Mouse (Mus musculus): ENCODE measurements around the gene Tsc22d3.

DNA sequence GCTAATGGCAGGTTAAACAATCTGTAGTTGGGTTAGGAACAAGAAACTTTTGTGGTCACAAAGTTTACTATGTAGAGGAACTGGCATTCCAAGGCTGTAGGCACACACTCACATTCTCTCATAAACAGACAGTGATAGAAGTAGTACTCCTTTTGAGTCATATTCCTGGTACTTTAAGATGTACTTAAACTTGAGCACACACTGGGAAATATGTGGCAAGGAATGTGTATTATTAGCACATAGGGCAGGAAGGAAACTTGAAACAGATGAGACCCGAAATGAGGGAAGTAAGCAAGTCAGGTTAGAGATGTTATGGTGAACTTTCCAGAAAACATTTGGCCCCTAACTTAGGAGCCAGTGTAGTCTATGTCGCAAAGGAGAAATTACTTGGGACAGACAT, 34.7 kb downstream of the Tsc22d3 start:
- TF ChIP-seq CTCF (conservative IDR thresholded peaks at IDR 0.05; ENCODE audit: low read length) (no peak), NANOG (IDR thresholded peaks at IDR 0.05; ENCODE audit: borderline replicate concordance, low read length) (no peak)

Data from E14TG2a.4 (cell line).